Mouse (Mus musculus) erythroblast, embryonic 14.5 days (primary cell): ENCODE data around the gene Rhbdf1.

Source experiments
- GATA1 ChIP-seq: IDR thresholded peaks from 2 replicates; pipeline ENCODE4 v1.6.1; 2012; ENCODE audit warnings: low read length, inconsistent platforms, mixed read lengths
- TAL1 ChIP-seq: IDR thresholded peaks from 3 replicates; pipeline ENCODE4 v1.6.1; 2012; ENCODE audit warnings: low read length, inconsistent platforms, mixed read lengths

DNA sequence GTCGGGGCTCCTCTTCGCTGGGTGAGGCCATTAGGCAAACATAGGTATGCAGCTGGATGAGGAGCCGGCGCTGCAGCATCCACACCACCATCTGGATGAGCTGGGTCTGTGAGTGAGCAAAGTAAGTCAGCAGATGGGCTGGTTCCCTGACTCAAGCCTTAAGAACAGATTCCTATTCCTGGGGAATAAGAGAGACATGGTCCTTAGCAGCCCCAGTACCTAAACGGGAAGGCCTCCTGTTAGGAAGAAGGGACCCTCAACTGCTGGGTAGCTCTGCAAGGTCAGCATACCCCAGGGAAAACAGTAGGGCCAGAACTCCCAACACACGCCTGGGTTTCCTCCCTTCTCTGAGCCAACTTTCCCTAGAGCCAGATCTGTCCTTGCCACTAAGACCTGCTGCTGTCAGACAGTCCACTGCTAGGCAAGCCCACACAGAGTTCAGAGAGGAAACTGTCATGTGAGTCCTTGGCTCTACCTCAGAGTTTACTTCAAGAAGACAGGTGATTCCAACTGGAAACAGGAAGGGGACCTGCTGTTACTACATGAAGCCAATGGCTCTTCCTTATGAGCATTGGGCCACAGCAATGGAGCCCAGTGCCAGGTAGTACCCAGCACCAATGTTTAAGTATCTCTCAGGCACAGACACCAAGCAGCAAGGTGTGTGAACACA is 12.9 kb upstream of the Rhbdf1 start:
- no peak for TF ChIP-seq GATA1
- no peak for TF ChIP-seq TAL1
